Mouse (Mus musculus) heart, adult 11 months (tissue): Measurements from ENCODE around the gene Bend5.
A peak's percentile ranks its signal among the peaks of the same experiment; 100 is the strongest.

Experiments
- DNase-seq: peaks from one replicate; pipeline ENCODE4 v3.0.0; 2022

Bend5 gene

DNA sequence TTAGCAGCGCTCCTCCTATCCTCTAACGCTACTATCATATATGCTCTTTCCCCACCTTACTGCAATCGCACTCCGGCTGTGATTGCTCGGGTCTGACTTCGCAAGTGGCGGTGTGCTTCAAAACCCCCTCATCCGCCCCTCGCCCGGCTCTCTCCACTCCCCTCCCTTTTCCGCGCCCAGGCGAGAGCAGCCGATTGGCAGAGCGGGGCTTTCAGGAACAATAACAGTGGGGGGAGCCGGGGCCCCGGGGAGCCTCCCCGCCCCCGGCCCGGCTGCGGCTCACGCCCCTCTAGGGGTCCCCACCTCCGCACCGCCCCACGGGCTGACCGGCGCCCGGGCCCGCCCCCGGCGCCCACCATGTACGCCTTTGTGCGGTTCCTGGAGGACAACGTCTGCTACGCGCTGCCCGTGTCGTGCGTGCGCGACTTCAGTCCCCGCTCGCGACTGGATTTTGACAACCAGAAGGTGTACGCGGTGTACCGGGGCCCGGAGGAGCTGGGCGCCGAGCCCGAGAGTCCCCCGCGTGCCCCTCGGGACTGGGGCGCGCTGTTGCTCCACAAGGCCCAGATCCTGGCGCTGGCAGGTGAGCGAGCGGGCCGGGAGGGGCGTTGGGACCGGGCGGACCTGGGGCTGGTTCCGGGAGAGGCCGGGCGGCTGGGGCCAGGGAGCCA lies at the start of gene Bend5:
Bend5 (plus strand) TSS at position 189 of the 671 bp plus-strand sequence.
- DNase-seq, result peak; percentile 98

DNA sequence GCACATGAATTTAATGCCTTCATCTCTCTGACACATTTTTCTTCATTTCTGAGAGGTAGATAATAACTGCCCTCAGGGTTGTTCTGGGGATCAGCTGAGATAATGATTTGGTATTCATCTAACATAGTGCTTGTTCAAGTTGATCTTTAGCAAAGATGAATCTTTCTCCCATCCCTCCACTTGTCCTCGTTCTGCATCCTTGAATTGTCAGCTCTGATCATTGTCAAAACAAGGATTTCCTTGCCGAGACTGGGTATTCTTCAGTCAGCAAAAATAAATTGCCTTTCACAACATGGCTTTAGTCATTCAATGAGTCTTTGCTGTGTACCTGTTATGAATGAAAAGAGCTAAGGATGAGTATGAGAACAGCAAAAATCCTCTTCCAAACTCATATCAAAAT lies 47.0 kb upstream of the Bend5 start:
- no peak for DNase-seq

GRCm38 (mm10) chr4:111377159-111377558 lies 37.6 kb upstream of the Bend5 start:
- no peak for DNase-seq

GRCm38 (mm10) chr4:111378071-111378470 lies 36.7 kb upstream of the Bend5 start:
- DNase-seq, result no peak

DNA sequence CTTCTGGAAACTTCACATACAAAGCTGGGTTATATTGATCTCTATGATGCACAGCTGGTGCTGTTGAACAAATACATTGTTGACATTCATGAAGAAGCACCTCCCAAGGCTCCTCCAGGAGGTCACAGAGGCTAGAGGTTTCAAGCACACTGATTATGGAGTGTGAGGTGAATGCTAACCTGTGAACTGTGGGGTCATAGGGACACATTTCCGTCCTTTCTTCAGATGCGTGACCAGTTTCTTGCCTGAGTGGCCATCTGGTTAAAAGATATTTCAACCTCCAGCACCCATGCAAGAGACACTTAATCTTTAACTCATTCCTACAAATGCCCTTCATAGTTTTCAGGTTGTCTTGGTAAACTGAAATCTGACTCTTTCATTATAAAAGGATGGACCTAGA lies 31.7 kb upstream of the Bend5 start:
- peak; percentile 29 for DNase-seq

DNA sequence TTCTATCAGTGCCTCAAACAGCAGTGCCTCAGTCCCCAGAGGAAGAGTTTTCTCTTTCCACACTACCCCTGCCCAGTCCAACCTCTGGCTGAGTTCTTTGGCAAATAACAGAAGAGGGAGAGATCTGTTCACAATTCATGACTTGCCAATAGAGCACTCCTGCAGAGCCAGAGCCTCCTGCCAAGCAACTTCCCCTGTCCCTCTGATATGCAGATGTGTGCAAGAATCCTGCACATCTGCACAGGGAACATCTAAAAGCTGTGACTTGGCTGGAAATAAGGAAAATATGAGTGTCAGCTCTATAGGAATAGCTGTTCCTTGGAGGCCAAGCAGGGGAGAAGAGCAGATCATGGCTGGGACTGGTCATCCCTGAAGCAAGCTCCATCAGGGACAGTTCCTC lies 24.1 kb upstream of the Bend5 start:
- peak; percentile 93 for DNase-seq

DNA sequence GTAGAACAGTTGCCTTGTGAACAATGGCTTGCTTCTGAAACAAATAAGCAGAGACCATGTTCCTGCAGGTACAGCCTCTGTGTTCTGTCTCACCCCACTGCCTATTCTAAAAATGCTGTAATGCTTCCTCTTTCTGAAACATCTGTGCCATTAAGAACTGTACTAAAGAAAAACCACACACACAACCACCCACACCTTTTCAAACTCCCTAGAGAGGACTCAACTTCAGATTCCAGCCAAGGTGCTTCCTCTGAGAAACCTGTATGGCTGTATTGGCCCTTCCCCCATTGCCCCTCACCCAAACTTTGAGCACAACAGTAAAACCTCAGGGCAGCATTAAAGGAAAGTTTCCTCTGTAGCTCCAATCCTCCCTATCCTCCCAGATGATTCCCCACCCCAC lies 15.0 kb upstream of the Bend5 start:
- DNase-seq, result no peak

DNA sequence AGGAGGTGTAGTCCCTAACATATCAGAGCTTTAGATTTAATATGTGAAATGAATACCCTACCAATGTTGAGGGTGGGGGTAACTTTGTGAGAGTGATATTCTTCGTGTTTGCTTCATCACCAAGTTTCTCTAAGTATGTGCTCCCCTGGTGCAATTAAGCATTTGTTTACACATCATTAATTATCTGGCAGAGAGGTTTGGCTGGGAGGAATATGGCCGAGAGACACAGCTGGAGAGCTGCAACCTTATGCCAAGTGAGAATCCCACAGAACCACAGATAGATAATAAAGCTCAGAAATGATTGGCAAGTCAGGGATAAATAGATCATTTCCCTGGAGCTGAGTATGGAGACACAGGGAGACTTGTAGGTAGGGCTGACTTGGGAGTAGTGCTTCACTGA lies 14.1 kb upstream of the Bend5 start:
- DNase-seq, result no peak

DNA sequence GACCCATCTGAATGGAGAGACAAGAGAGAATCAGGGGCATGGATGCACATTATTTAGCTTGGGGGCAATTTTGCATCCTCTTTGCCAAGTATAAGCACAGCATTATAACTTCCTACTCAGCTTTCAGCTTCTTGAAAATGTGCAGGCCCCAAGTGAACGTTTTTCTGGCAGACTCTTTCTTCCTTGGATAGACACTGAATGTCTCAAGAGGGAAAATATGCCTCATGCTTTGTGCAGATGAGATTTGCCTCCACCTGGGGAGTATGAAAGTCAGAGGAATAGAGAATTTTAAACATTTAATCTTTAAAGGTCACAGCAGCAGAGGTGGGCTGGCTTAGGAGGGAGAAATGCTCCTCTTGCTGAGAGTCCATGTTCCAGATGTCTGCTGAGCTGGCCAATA lies 11.6 kb upstream of the Bend5 start:
- no peak for DNase-seq

GRCm38 (mm10) chr4:111410731-111411130 lies 4.1 kb upstream of the Bend5 start:
- no peak for DNase-seq

GRCm38 (mm10) chr4:111414399-111414798 lies 407 bp upstream of the Bend5 start:
- peak; percentile 94 for DNase-seq

DNA sequence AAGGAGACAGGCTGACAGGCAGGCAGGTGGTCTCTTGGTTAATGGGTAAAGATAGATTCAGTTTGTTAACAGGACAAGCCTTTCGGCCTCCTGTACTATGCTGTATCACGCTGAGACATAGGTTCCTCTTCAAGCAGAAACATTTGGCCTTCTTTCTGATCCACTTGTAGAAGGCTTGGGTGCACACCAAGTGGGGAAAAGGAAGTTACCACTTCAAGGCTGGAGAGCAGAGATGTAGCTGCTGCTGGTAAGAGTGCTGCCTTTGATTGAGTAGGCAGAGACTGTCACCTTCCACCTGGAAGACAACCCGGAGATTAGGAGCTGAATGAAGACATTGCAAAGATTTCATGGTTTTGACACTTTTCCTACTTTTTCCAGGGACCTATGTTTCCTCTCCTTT lies 1.3 kb downstream of the Bend5 start:
- DNase-seq, result peak; percentile 64

DNA sequence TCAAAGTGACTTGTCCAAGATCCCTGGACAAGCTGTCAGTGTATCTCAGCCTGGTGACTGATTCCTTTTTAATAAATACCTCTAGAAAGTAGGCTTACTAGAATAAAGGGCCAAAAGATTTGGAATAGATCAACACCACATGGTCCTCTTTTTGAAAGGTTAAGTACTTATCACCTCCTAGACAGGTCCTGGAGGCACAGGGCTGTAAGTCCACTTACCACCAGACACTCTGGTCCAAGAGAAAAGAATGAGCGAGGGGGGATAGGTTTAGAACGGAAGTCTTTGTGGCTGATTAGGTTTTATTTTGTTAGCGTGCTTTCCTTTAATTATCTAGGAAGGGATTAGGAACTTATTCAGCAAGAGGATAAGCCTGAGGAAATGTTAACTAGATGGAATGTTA lies 1.7 kb downstream of the Bend5 start:
- DNase-seq, result peak; percentile 76

- peak; percentile 60 for DNase-seq
These were observed 2.9 kb downstream of the Bend5 start for GRCm38 (mm10) chr4:111417716-111418115.

GRCm38 (mm10) chr4:111419476-111419875 lies 4.7 kb downstream of the Bend5 start:
- DNase-seq, result peak; percentile 73

DNA sequence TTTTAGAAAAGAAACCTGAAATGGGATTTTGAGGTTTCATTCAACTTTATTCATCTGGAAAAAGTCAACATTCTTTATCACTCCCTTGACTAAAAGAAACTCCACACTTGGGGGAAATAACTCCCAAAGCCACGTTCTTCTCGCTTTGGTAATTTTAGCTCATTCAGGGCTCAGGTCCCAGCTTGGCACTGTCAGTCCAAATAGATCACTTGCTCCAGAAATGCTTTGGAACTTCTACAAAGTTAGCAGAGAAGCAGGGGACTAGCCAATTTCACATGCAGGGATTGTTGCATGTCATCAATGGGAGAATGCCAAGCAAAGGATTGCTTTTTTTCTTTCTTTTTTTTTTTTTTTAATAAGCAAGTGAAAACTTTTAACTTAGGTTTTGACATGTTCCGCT lies 5.2 kb downstream of the Bend5 start:
- peak; percentile 93 for DNase-seq

GRCm38 (mm10) chr4:111420955-111421354 lies 6.1 kb downstream of the Bend5 start:
- DNase-seq, result peak; percentile 16

DNA sequence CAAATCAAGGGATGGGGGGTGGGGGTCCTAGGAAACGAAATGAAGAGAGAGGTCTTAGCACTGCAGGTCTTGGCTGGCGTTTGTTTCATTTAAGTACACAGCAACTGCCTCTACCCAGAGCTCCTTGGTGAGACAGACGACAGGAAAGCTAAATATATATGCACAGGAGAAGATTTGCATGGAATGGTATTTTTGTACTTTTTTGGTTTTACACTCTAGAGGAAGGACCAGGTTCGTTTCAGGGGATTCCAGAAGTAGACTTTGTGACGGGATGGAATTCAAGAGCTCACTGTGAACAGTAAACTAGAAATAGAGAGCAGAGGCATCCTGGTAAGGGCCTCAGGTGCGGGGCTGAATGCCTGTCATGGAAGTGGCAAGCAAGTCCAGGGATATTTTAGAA lies 7.0 kb downstream of the Bend5 start:
- DNase-seq, result peak; percentile 54

DNA sequence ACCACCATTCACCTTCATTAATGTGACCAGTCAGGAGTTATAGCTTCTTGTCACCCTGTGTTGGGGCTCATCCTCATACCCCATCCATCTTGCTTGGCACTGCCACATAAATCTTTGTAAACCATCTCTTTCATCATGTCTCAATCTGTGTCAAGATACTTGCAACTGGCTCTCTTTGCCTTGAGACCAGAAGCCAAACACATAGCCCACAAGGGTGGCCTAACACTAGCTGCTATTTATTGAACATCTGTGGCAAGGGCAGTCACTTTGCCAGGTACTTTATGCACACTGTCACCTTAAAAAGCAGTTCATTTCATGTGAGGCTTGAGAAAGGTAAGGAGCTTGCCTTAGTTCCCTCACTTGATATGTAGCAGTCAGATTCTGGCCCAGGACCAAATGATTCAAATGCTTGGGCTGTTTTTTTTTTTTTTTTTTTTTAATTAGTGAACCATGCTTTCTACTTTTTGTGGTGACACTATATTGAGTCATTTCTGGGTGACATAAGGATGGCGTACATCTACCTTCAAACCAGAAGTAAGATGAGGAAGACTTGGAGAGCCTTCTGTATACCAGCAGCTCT lies 9.7 kb downstream of the Bend5 start:
- peak; percentile 51 for DNase-seq

DNA sequence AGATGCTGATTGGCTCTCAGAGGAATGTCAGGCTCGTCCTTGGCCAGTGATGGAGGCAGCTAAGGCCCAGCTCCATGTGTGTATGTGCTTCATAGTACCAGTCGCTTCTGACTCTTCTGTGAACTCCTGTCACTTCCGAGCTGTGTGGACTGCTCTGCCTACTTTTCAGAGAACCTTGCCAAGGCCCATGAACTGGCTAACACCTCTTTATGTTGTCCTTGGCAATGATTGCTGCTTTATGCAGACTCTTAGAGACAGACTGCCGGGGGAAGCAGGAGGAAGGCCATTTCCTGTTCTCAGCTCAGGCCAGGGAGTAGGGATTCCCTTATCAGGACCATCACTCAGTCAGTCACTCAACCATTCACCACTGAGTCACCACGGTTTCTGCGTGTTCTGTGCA lies 10.4 kb downstream of the Bend5 start:
- peak; percentile 88 for DNase-seq

GRCm38 (mm10) chr4:111431186-111431585 lies 16.4 kb downstream of the Bend5 start:
- DNase-seq, result peak; percentile 97

GRCm38 (mm10) chr4:111432013-111432412 lies 17.2 kb downstream of the Bend5 start:
- peak; percentile 78 for DNase-seq

DNA sequence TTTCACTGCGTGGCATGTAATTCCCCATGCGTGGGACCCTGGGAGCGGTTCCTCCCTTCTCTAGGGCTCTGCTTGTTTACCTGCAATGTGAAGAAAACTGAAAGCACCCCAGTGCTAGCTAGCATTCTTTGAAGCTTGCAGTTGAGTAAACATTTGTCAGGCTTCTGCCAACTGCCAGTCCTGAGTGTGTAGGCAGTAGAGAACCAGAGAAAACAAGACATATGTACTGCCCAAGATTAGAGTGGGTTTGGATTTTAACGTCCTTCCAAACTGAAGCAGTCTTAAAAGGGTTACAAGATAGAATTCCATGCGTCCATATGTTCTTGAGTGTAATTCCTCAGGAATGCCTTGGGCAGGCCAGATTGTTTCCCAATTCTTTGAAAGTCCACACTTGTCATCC lies 17.6 kb downstream of the Bend5 start:
- no peak for DNase-seq

GRCm38 (mm10) chr4:111441709-111442108 lies 26.9 kb downstream of the Bend5 start:
- DNase-seq, result no peak
